Mouse (Mus musculus): ENCODE data around the gene Gtpbp3.

DNA sequence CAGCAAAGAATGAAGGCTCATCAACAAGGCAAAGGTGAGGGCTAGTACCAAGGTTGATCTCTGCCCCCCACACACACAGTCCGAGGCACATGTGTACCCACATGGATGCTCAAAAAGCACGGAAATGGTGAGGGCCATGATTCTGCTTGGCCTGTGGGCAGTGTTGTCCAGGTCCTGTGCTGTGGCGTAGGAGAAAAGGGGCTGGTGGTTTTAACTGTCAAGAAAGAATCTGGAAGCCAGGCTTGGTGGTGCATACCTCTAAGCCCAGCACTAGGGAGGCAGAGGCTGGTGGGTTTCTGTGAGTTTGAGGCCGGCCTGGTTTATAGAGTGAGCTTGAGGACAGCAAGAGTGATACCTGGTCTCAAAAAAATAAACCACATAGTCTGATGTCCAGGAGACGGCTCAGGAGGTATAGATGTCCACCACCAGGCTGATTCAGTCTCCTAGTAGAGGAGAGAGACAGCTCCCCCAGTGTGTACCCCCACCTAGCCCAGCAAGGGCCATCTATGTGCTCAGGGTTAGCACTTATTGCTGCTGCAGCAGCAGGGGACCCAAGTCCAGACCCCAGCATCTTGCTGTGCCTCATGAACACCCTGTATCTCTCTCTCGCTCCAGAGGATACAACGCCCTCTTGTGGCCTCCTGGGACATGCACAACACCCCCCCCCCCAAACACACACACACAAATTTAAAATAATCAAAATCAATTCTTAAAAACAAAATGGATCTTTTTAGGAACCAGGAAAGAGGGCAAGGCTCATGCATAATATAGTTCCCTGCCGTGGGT, 15.1 kb upstream of the Gtpbp3 start:
- TF ChIP-seq CTCF (IDR thresholded peaks at IDR 0.05) (peak; percentile 56), EP300 (IDR thresholded peaks at IDR 0.05) (no peak)

Measured in lung, postnatal 0 days (tissue).